Mouse (Mus musculus): ENCODE measurements around the gene Emg1. TPM values are rescaled to one million over a fixed set of nuclear protein-coding genes. Genes with fewer than 3 reads are reported as not detected.

The Emg1 gene
- polyA plus RNA-seq, 1 experiment from 2014 or later = 118 TPM

DNA sequence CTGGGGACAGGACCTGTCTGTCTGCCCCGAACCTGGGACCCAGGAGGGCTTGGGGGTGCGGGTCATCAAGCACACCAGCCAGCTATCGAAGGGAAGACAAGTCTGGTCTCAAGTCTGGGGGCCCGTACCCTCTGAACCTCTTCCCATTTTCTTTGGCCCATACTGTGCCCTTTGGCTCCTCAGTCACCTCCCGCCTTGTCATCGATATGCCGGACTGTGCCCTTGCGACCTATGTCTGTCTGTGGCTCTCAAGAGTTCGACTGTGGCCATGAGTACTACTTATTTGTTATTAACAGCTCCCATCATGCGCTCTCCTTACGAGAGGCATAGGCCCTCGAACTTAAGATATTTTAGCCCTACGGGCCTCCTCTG lies 48.6 kb downstream of the Emg1 start:
- Histone ChIP-seq H3K27me3 (no peaks in the 10 kb centered on the region), H3K9me3 (no peaks in the 10 kb centered on the region), H3K9ac (peak overlapping the region; percentile 78), H3K4me2 (peak overlapping the region; percentile 67), H3K36me3 (no peaks in the 10 kb centered on the region), H3K4me1 (replicated peaks) (peaks cover 10% of the 10 kb centered on the region), H3K4me3 (peak overlapping the region; percentile 60), H3K27ac (peak overlapping the region; percentile 85)
- no peak; the same call in 1 of the 2 replicates for ATAC-seq (ENCODE audit: low FRiP score)
- 18% methylated on average over 13 of the region's 13 CpGs for WGBS

DNA sequence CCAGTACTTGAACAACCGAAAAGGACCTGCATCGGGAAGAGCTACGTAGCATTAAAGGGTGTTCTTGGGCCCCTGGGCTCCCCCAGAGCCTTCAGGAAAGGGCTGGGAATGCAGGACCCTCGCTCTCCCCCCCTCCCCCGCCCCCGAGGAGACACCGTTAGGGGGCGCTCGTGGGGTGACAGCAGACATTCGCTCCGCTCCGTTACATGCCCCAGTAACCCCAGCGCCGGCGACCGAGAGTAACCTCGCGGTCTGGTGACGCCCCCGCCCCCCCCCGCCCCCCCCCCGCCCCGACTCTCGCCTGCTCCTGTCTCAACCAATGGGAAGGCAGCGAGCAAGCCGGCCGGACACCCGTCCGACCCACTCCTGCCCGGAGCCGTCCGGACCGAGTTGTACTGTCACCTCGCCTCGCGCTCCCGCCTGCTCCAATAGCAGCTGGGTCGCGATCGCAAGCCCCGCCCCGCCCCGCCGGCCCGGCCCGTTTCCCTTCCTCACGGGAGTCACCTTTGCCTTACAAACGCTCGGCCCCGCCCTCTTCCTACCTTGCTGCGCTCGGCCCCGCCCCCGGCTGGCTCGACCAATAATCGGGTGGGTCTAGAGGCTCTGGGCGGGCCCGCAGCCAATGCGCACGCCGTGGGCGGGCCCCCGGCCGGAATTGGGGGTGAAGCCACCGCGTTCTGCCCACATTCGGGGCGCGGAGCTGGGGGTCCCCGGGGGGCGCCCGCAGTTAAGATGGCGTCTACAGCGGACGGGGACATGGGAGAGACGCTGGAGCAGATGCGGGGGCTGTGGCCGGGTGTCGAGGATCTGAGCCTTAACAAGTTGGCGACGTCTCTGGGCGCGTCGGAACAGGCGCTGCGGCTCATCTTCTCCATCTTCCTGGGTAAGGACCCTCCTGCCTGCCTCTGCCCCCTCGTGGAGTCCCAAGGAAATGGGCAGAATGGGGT lies 49.2 kb downstream of the Emg1 start, which contains the start of gene Lpcat3:
Gene Lpcat3, plus strand, starts transcription at position 551 of the 947 bp plus-strand sequence.
- no peaks in the 10 kb centered on the region for H3K9me3 ChIP-seq
- ATAC-seq (ENCODE audit: low FRiP score) = peak; percentile 98
- no peaks in the 10 kb centered on the region for H3K27me3 ChIP-seq
- H3K4me2 ChIP-seq = peak within 1 kb of the TSS; percentile 67
- H3K27ac ChIP-seq = peak within 1 kb of the TSS; percentile 85
- WGBS = under 1% methylated on average over 64 of the region's 87 CpGs
- no peaks in the 10 kb centered on the region for H3K36me3 ChIP-seq
- peak within 1 kb of the TSS; percentile 78 for H3K9ac ChIP-seq
- peak within 1 kb of the TSS; percentile 60 for H3K4me3 ChIP-seq
- H3K4me1 ChIP-seq (replicated peaks) = peaks cover 10% of the 10 kb centered on the region

DNA sequence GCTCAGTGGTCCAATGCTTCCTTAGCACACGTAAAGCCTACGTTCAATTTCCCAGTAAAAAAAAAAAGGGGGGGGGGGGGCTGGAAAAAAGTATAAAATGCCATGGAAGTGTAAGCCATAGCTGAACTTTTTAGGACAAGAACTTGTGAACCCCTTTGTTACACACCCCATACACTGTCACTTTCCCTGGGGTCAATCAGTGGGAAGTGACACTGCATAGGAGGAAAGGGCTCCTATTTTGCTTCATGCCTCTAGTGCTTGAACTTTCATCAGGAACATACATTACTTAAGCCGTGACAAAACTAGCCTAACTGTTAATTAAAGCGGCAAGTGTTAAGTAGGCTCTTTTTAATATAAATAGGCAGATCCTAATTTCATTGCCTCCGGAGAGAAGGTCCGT lies 50.0 kb downstream of the Emg1 start:
- Histone ChIP-seq H3K9ac (peak overlapping the region; percentile 78), H3K4me3 (peak overlapping the region; percentile 60), H3K4me1 (replicated peaks) (peaks cover 10% of the 10 kb centered on the region)

DNA sequence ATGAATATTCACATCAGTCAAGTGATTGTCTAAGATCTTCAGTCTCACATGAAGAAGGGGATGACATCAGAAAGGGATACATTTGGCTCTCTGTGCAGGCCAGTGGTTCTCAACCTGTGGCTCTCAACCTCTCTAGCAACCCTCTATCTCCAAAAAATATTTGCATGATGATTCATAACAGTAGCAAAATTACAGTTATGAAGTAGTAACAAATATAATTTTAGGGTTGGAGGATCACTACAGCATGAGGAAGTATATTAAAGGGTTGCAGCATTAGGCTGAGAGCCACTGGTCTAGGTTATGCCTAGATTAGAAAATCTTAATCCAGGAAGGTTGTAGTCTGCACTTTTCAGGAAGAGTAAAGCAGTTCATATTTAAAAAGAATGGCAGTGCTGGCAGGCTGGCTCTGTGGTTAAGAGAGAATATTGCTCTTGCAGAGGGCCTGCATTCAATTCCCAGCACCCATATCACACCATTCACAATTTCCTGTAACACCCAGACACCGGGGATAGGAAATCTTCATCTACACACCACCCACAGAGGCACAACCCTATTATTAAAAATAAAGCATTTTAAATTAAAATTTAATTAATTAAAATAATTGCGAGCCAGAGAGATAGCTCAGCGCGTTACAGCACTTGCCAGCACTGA lies 50.7 kb downstream of the Emg1 start:
- no peak for ATAC-seq (ENCODE audit: low FRiP score)
- Histone ChIP-seq H3K9me3 (no peaks in the 10 kb centered on the region), H3K4me2 (no peak overlapping the region), H3K4me3 (no peak overlapping the region), H3K27ac (no peak overlapping the region), H3K9ac (no peak overlapping the region), H3K27me3 (no peaks in the 10 kb centered on the region), H3K36me3 (no peaks in the 10 kb centered on the region), H3K4me1 (replicated peaks) (peaks cover 10% of the 10 kb centered on the region)
- WGBS = 96% methylated on average over 4 of the region's 4 CpGs

More for the DNA sequence above, 50.0 kb downstream of the Emg1 start:
- ATAC-seq (ENCODE audit: low FRiP score) = no peak
- Histone ChIP-seq H3K4me2 (peak overlapping the region; percentile 67), H3K9me3 (no peaks in the 10 kb centered on the region), H3K36me3 (no peaks in the 10 kb centered on the region), H3K27ac (peak overlapping the region; percentile 85), H3K27me3 (no peaks in the 10 kb centered on the region)
- WGBS = 30% methylated on average over 6 of the region's 6 CpGs

- H3K9ac ChIP-seq = no peak overlapping the region
- no peak for ATAC-seq (ENCODE audit: low FRiP score)
- H3K4me3 ChIP-seq = no peak overlapping the region
- H3K36me3 ChIP-seq = no peaks in the 10 kb centered on the region
- whole genome bisulfite sequencing = 73% methylated on average over 2 of the region's 2 CpGs
- no peaks in the 10 kb centered on the region for H3K4me1 ChIP-seq (replicated peaks)
- no peaks in the 10 kb centered on the region for H3K27me3 ChIP-seq
- H3K9me3 ChIP-seq = no peaks in the 10 kb centered on the region
- H3K4me2 ChIP-seq = no peak overlapping the region
- H3K27ac ChIP-seq = no peak overlapping the region
Observed at GRCm38 (mm10) chr6:124658067-124658466, 53.9 kb downstream of the Emg1 start.

GRCm38 (mm10) chr6:124655893-124656292 lies 56.1 kb downstream of the Emg1 start:
- Histone ChIP-seq H3K27ac (no peak overlapping the region), H3K36me3 (no peaks in the 10 kb centered on the region), H3K9me3 (no peaks in the 10 kb centered on the region), H3K9ac (no peak overlapping the region), H3K4me3 (no peak overlapping the region), H3K4me1 (replicated peaks) (no peaks in the 10 kb centered on the region), H3K4me2 (no peak overlapping the region), H3K27me3 (no peaks in the 10 kb centered on the region)
- WGBS = 77% methylated on average over 6 of the region's 6 CpGs
- ATAC-seq (ENCODE audit: low FRiP score) = no peak

MicroRNA genes within 50 kb of the gene (microRNA counts, 519-probe panel; counts per million panel counts)
- microRNA mmu-miR-141 (51.3 counts per million), microRNA mmu-miR-200c (1,162 counts per million, percentile 4 among the panel's probes with 10 or more counts)

Small RNA genes lying within 50 kb of the gene (microRNA-seq; reads per million reads assigned to microRNA genes)
- gene Mir141 (6.0 reads per million, percentile 18 among the genes with 10 or more reads in this experiment), gene Mir200c (43.0 reads per million, percentile 39 among the genes with 10 or more reads in this experiment)

Other genes with a start within 250 kb of the Emg1 start
- 73.7 and 80.0 TPM in 2 replicates for gene Clstn3, start 247.4 kb downstream of the Emg1 start, polyA plus RNA-seq (2015; fragmentation: Nextera tagmentation; extraction: Ambion mirVana)
- gene C1rl, start 219.1 kb downstream of the Emg1 start, polyA plus RNA-seq (2015; fragmentation: Nextera tagmentation; extraction: Ambion mirVana) = 0.32 TPM in 2 replicates
- 0.10 and 0.25 TPM in 2 replicates for gene C1ra, start 199.8 kb downstream of the Emg1 start, polyA plus RNA-seq (2015; fragmentation: Nextera tagmentation; extraction: Ambion mirVana)
- 0.52 and 1.1 TPM in 2 replicates for gene C1s1, start 169.8 kb downstream of the Emg1 start, polyA plus RNA-seq (2015; fragmentation: Nextera tagmentation; extraction: Ambion mirVana)
- not detected in 2 replicates for gene C1rb, start 141.9 kb downstream of the Emg1 start, polyA plus RNA-seq (2015; fragmentation: Nextera tagmentation; extraction: Ambion mirVana)
- gene C1s2, start 76.1 kb downstream of the Emg1 start, polyA plus RNA-seq (2015; fragmentation: Nextera tagmentation; extraction: Ambion mirVana) = 0.06 and 0.16 TPM in 2 replicates
- gene Lpcat3, start 49.2 kb downstream of the Emg1 start, polyA plus RNA-seq (2015; fragmentation: Nextera tagmentation; extraction: Ambion mirVana) = 38.5 and 52.2 TPM in 2 replicates
- 254 and 257 TPM in 2 replicates for gene Phb2, start 158 bp upstream of the Emg1 start, polyA plus RNA-seq (2015; fragmentation: Nextera tagmentation; extraction: Ambion mirVana)
- 5.0 and 5.9 TPM in 2 replicates for gene Ptpn6, start 26.5 kb upstream of the Emg1 start, polyA plus RNA-seq (2015; fragmentation: Nextera tagmentation; extraction: Ambion mirVana)
- 670 and 677 TPM in 2 replicates for gene Grcc10, start 29.2 kb upstream of the Emg1 start, polyA plus RNA-seq (2015; fragmentation: Nextera tagmentation; extraction: Ambion mirVana)
- not detected in 2 replicates for gene Gm45234, start 43.8 kb upstream of the Emg1 start, polyA plus RNA-seq (2015; fragmentation: Nextera tagmentation; extraction: Ambion mirVana)
- 21.6 and 22.7 TPM in 2 replicates for gene Atn1, start 44.3 kb upstream of the Emg1 start, polyA plus RNA-seq (2015; fragmentation: Nextera tagmentation; extraction: Ambion mirVana)
- 53.2 and 58.7 TPM in 2 replicates for gene Eno2, start 57.5 kb upstream of the Emg1 start, polyA plus RNA-seq (2015; fragmentation: Nextera tagmentation; extraction: Ambion mirVana)
- gene Lrrc23, start 67.5 kb upstream of the Emg1 start, polyA plus RNA-seq (2015; fragmentation: Nextera tagmentation; extraction: Ambion mirVana) = 4.0 and 6.3 TPM in 2 replicates
- gene Spsb2, start 96.5 kb upstream of the Emg1 start, polyA plus RNA-seq (2015; fragmentation: Nextera tagmentation; extraction: Ambion mirVana) = 7.8 and 8.4 TPM in 2 replicates
- 361 and 374 TPM in 2 replicates for gene Tpi1, start 102.1 kb upstream of the Emg1 start, polyA plus RNA-seq (2015; fragmentation: Nextera tagmentation; extraction: Ambion mirVana)
- gene Usp5, start 117.3 kb upstream of the Emg1 start, polyA plus RNA-seq (2015; fragmentation: Nextera tagmentation; extraction: Ambion mirVana) = 189 and 200 TPM in 2 replicates
- gene Cdca3, start 117.4 kb upstream of the Emg1 start, polyA plus RNA-seq (2015; fragmentation: Nextera tagmentation; extraction: Ambion mirVana) = 42.6 and 51.2 TPM in 2 replicates
- gene Gnb3, start 128.1 kb upstream of the Emg1 start, polyA plus RNA-seq (2015; fragmentation: Nextera tagmentation; extraction: Ambion mirVana) = 0.78 and 1.3 TPM in 2 replicates
- 16.4 and 19.1 TPM in 2 replicates for gene P3h3, start 145.6 kb upstream of the Emg1 start, polyA plus RNA-seq (2015; fragmentation: Nextera tagmentation; extraction: Ambion mirVana)
- 21.3 and 22.5 TPM in 2 replicates for gene Gpr162, start 151.8 kb upstream of the Emg1 start, polyA plus RNA-seq (2015; fragmentation: Nextera tagmentation; extraction: Ambion mirVana)
- 0.14 and 0.19 TPM in 2 replicates for gene Cd4, start 176.0 kb upstream of the Emg1 start, polyA plus RNA-seq (2015; fragmentation: Nextera tagmentation; extraction: Ambion mirVana)
- gene Lag3, start 199.5 kb upstream of the Emg1 start, polyA plus RNA-seq (2015; fragmentation: Nextera tagmentation; extraction: Ambion mirVana) = 2.4 and 2.6 TPM in 2 replicates
- 744 and 801 TPM in 2 replicates for gene Ptms, start 207.9 kb upstream of the Emg1 start, polyA plus RNA-seq (2015; fragmentation: Nextera tagmentation; extraction: Ambion mirVana)
- gene Mlf2, start 219.2 kb upstream of the Emg1 start, polyA plus RNA-seq (2015; fragmentation: Nextera tagmentation; extraction: Ambion mirVana) = 481 and 505 TPM in 2 replicates